Mouse (Mus musculus) heart, postnatal 14 days (tissue): ENCODE measurements around the gene Spryd7. TPM values are rescaled to one million over a fixed set of nuclear protein-coding genes. Genes with fewer than 3 reads are reported as not detected.
"Not testable (repeated sequence)": the region's sequence is repeated elsewhere in the genome, so short reads cannot be mapped to it uniquely, and the experiment has no call there.

Experiments used
- DNase-seq, 2 experiments: peaks; one replicate each; pipeline ENCODE4 v3.0.0; 2021 to 2022
- intact Hi-C: fragments of 180-260 bp; cut with DNase I; formaldehyde crosslinking; loops from one replicate; pipeline ENCODE4 v1.15.1; 2025
- total RNA-seq, 2 experiments: library from RNA; stranded (reverse); gene quantifications; 2 replicates each; pipeline ENCODE4 v1.2.3; 2021

Spryd7 gene
- total RNA-seq, 2 experiments from 2014 or later: 51.3 to 55.6 TPM

DNA sequence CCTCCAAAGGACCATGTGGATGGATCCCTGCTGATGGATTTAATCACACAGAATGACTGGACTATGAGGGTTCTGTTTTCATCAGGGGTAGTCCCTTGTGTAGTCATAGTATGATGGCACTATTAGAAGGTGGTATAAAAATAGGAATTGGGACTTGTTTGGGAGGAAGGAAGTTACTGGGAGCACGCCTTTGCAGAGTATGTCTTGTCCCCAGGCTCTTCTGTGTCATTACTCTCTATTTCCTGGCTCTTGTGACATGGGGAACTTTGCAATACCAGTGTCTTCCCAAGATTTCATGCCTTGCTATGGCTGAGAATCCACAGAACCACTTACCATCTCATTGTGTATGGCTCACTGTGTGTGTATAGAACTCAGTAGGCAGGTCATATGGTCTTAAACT, 8.1 kb downstream of the Spryd7 start:
- no peak for DNase-seq
- intact Hi-C loops: no loop called here

DNA sequence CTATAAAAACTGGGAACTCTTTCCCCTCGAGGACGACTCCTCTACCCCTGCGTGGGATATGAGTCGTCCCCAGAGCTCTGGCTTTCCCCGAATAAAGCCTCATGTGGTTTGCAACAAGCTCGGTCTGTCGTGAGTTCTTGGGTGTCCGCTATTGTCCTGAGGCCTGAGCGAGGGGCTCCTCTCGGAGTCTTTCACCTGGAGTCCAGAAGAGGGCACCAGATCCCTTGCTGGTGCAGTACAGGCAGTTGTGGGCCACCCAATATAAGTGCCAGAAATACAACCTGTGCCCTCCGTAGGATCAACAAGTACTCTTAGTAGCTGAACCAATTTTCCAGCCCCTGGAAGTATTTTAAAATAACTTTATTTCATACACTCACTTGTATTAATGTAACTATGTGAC, 18.9 kb downstream of the Spryd7 start:
- DNase-seq, intact Hi-C loops: not testable (repeated sequence)

GRCm38 (mm10) chr14:61536631-61537264, 19.9 kb downstream of the Spryd7 start:
- DNase-seq: no peak
- intact Hi-C loops: no loop called here

DNA sequence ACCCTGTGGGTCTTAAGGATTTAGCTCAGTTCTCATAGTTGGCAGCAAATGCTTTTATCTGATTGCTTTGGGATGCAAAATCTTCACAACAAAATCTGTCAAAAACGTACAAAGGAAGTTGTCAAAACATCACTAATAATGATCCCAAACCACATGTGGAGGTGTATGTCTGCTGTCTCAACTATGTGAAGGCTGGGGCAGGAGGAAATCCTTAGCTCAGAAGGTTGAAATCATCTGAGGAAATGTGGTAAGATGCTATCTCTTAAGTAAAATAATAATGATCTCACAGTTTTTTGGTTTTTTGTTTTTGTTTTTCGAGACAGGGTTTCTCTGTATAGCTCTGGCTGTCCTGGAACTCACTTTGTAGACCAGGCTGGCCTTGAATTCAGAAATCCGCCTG, 20.9 kb downstream of the Spryd7 start:
- no peak for DNase-seq
- intact Hi-C loops: no loop called here

- DNase-seq: peak in 1 of 2 experiments; percentile 10
- intact Hi-C loops: no loop called here
Measured at GRCm38 (mm10) chr14:61530966-61531365, 25.7 kb downstream of the Spryd7 start.

DNA sequence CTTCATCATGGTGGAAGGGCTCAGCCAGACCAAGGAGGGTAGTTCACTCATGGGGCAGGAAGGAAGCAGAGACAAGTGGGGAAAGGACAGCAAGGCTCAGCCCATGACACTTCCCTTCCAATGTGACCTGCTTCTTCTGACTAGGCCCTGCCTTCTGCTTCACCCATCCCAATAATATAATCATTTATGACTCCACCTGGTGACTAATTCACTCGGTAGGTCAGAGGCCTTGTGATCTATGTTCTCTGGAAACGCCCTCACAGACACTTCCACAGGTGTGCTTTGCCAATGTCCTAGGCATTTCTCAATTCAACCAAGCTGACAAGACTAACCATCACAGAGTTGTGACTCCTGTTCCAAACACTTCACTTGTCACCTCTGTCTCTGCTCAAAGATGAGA, 26.3 kb downstream of the Spryd7 start:
- intact Hi-C loops: no loop called here
- DNase-seq: no peak

DNA sequence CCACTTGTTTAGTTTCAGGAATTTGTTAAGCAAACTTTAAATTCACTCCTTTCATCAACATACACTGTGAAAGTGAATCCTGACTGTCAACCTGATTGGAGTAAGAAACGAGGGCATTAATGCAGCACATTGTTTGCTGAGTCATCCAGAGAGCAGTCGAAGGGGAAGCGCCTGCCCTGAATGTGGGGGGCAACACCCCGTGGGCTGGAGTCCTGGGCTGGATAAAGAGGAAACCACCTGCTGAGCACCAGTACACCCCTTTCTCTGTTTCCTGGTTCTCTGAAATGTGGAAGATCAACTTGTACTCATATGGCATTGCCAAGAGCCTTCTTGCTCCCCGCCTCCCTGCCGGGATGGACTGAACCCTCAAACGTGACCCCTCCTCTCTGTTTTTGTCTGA, 27.2 kb downstream of the Spryd7 start:
- no peak for DNase-seq
- intact Hi-C loops: no loop called here

DNA sequence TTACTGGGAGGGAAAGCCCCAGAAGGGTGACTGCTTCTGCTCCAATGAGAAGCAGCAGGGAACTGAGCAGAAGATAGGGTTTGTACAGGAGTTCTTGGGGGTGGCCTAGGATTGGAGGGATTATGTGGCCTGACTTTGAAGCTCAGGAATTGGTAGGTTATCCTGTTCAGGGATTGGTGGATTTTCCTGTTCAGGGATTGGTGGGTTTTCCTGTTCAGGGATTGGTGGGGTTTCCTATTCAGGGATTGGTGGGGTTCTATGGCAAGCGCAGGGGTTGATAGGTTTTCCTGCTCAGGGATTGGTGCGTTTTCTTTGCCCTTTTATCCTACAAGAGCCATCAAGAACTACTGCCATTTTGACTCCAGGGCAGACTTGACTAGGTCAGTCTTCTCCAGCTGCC, 30.7 kb downstream of the Spryd7 start:
- intact Hi-C loops: no loop called here
- DNase-seq: no peak

DNA sequence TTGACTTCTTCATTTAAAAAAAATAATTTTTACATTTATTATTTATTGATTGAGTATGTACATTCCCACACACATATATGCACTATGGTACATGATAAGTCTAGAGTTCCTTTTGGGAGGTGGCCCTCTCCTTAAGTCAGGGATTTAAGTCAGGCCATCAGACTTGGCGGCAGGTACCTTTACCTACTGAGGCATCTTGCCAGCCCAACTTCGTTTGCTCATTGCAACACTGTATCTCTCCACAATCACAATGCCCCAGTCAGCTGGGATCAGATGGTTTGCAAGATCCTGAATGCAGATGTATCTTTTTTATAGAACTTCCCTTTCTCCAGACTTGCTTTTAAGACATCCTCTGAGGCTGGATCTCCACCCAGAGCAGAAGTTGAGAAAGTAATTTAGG, 32.9 kb downstream of the Spryd7 start:
- no peak for DNase-seq
- intact Hi-C loops: no loop called here

DNA sequence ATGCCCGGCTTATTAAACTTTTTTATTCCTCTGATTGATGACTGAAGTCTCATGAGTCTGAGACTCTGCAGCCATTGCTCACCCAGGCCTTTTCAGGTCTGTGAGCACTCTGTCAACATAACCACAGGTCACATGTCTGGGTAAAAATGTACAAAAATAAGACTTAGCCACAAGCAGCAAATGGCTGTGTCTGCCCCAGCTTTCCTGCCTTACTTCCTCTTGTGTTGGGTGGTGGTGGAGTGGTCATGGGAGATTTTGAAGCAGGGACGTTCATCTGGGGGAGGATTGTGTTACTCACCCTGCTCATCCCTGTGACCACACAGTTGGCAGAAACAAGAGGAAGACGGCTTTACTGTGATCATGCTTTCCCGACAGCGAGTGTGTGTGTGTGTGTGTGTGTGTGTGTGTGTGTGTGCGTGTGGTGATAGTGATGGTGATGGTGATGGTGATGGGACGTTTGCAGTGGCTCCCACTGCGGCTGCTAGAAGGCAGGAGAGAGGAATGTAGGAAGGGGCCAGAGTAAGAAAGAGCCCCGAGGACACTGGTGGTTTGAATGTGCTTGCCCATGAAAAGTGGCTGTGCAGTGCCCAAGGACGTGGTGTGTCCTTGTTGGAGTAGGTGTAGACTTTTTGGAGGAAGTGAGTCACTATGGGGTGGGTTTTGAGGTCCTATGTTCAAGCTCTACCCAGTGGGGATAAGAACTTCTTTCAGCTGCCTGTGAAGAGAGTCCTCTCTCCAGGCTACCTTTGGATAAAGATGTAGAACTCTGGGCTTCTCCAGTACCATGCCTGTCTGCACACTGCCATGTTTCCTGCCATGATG, 37.8 kb downstream of the Spryd7 start:
- DNase-seq: no peak
- intact Hi-C loops: no loop called here

DNA sequence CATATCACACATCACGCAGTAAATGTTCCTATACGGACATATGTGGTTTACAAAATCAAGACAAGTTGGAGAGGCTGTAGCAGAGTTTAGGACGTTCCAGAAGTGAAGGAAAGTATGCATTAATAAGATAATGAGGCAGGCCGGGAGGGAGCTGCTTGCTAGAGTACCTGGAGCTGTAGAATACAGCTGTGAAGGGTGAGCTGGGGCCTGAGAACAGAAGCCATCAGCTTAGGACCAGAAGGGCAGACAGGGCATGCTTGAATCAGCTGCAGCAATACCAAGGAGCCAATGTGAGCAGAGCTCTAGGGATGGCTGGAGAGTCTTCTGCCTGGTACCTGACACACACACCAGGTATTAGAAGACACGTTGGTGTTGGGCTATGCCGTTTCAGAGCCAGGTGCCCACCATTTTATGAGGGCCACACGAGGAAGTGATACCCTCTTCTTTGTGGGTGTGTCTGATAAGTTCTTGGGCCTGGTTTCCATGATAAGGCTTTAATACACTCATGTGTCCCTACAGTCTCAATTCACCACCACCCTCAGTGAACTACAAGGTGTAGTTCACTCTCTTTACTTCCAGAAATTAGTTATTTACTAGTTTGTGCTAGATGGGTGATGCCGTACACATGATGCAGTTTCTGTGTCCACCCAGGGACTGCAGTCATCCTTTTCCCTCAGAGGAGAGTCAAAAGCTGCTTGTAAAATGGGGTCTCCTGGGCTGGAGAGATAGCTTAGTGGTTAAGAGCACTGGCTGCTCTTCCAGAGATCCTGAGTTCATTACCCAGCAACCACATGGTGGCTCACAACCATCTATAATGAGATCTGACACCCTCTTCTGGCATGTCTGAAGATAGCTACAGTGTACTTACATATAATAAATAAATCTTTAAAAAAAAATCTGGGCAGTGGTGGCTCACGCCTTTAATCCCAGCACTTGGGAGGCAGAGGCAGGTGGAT, 39.9 kb downstream of the Spryd7 start:
- DNase-seq: no peak
- intact Hi-C loops: no loop called here

DNA sequence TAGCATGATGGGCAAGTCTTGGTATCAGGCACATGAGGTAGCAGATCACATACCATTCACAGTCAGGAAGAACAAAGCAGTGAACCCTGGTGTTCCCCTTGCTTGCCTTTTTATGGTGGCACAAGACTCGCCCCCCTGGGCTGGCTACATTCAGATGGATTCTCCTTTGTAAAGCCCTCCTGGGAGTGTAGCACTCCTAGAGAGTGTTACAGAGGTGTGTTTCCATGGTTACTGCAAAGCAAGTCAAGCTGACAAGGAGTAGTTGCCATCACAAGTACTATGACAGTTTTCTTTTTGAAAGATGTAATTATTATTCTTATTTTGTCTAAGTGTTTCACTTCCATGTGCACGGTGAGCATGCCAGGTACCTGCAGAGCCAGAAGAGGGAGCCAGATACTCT, 45.2 kb downstream of the Spryd7 start:
- intact Hi-C loops: no loop called here
- DNase-seq: no peak

GRCm38 (mm10) chr14:61497716-61498490, 58.8 kb downstream of the Spryd7 start:
- intact Hi-C loops: loop anchor here (1.0 to 5.0 kb wide), 2 partner anchors 101 to 167 kb away; no protein-coding TSS in a partner anchor
- DNase-seq: peak; percentile 85 to 87

DNA sequence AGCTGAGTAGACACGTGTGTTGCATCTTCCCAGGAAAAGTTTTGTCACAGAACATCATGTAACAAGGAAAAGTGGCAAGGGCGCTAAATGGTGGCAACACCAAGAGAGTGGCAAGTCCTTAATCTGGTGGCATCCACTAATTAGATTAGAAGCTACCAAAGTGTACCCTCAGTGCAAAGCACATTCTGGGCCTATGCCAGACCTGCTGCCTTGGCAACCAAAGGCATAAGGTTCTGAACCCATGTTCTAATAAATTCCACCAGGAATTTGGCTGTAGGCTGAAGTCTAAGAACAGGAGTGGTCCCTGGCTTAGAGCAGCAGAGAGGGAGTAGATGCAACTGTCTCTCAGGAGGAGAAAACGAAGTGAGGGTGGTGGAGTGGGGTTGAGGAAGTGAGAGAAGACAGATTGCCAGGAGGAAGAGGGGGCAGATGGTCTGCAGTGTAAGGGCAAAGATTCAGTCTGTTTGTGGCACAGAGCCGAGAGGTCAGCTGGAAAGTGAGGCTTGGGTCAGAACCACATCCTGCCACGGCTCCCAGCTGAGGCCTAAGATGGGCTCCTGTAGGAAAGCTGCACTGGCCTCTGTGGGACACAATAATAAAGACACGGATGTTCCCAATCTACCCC, 63.1 kb downstream of the Spryd7 start:
- peak; percentile 12 to 15 for DNase-seq
- intact Hi-C loops: loop anchor here (5.0 kb wide), 1 partner anchor 41 kb away; no protein-coding TSS in a partner anchor

Other genes starting within 250 kb of the Spryd7 start
- gene Arl11, start 247.1 kb downstream of the Spryd7 start, total RNA-seq: under 1 TPM; 0.83 to 0.96 TPM
- 1 to 10 TPM; 1.1 to 1.2 TPM for gene Ebpl, start 196.4 kb downstream of the Spryd7 start, total RNA-seq
- gene Kpna3, start 117.0 kb downstream of the Spryd7 start, total RNA-seq: 10 to 100 TPM; 40.1 to 43.0 TPM
- gene Trim13, start 41.4 kb upstream of the Spryd7 start, total RNA-seq: 1 to 10 TPM; 7.2 to 7.4 TPM
- gene Kcnrg, start 50.6 kb upstream of the Spryd7 start, total RNA-seq: under 1 TPM in 1 of 2 experiments, not detected in 1; 0.62 TPM